Mouse (Mus musculus): ENCODE measurements around the gene Otog. TPM values are rescaled to one million over a fixed set of nuclear protein-coding genes. Genes with fewer than 3 reads are reported as not detected.

The Otog gene
- under 1 TPM; 0.07 to 0.19 TPM for total RNA-seq (2021)
- long read RNA-seq, experiment 1: 0 reads
- long read RNA-seq, experiment 2: 0 reads

- H3K4me3 ChIP-seq: no peak within 1 kb of the TSS
- TF ChIP-seq CTCF (IDR thresholded peaks at IDR 0.05): no peak
- intact Hi-C loops (cut with DNase I): no loop called here
- no peak for DNase-seq (ENCODE audit: extremely low spot score in 1 of 2, low spot score in 2 of 2)
- H3K27ac ChIP-seq: no peak within 1 kb of the TSS
Observed at GRCm38 (mm10) chr7:46240696-46241095, at the start of gene Otog. Gene Otog, plus strand, starts transcription at chr7:46240987.

- intact Hi-C loops (cut with DNase I): no loop called here
- no peak for TF ChIP-seq CTCF (IDR thresholded peaks at IDR 0.05)
- Histone ChIP-seq H3K4me3 (no peak overlapping the region), H3K27ac (no peak overlapping the region)
- DNase-seq (ENCODE audit: extremely low spot score in 1 of 2, low spot score in 2 of 2): no peak
Observed at GRCm38 (mm10) chr7:46195356-46195755, 45.4 kb upstream of the Otog start.

GRCm38 (mm10) chr7:46200021-46200420 lies 40.8 kb upstream of the Otog start:
- intact Hi-C loops (cut with DNase I): no loop called here
- no peak for DNase-seq (ENCODE audit: extremely low spot score in 1 of 2, low spot score in 2 of 2)
- Histone ChIP-seq H3K4me3 (no peak overlapping the region), H3K27ac (no peak overlapping the region)
- TF ChIP-seq CTCF (IDR thresholded peaks at IDR 0.05): no peak

- no peak overlapping the region for H3K27ac ChIP-seq
- no peak for TF ChIP-seq CTCF (IDR thresholded peaks at IDR 0.05)
- H3K4me3 ChIP-seq: no peak overlapping the region
- intact Hi-C loops (cut with DNase I): no loop called here
- DNase-seq (ENCODE audit: extremely low spot score in 1 of 2, low spot score in 2 of 2): no peak
Observed at GRCm38 (mm10) chr7:46201649-46202048, 39.1 kb upstream of the Otog start.

GRCm38 (mm10) chr7:46204046-46204471 lies 36.7 kb upstream of the Otog start:
- Histone ChIP-seq H3K4me3 (no peak overlapping the region), H3K27ac (no peak overlapping the region)
- DNase-seq (ENCODE audit: extremely low spot score in 1 of 2, low spot score in 2 of 2): peak; percentile 45 to 65
- intact Hi-C loops (cut with DNase I): loop anchor here (1.0 kb wide), 1 partner anchor 108 kb away; no protein-coding TSS in a partner anchor
- TF ChIP-seq CTCF (IDR thresholded peaks at IDR 0.05): peak; percentile 70

- intact Hi-C loops (cut with DNase I): loop anchor here (1.0 kb wide), 1 partner anchor 108 kb away; no protein-coding TSS in a partner anchor
- no peak overlapping the region for H3K27ac ChIP-seq
- no peak for DNase-seq (ENCODE audit: extremely low spot score in 1 of 2, low spot score in 2 of 2)
- TF ChIP-seq CTCF (IDR thresholded peaks at IDR 0.05): peak; percentile 19; the same call in 1 of the 2 replicates
- H3K4me3 ChIP-seq: no peak overlapping the region
Observed at GRCm38 (mm10) chr7:46204775-46205174, 36.0 kb upstream of the Otog start.

GRCm38 (mm10) chr7:46208131-46208530 lies 32.7 kb upstream of the Otog start:
- intact Hi-C loops (cut with DNase I): no loop called here
- DNase-seq (ENCODE audit: extremely low spot score in 1 of 2, low spot score in 2 of 2): no peak

GRCm38 (mm10) chr7:46210276-46210675 lies 30.5 kb upstream of the Otog start:
- H3K27ac ChIP-seq: no peak overlapping the region
- no peak for TF ChIP-seq CTCF (IDR thresholded peaks at IDR 0.05)
- intact Hi-C loops (cut with DNase I): loop anchor here (10.0 kb wide), 1 partner anchor 355 kb away; no protein-coding TSS in a partner anchor
- DNase-seq (ENCODE audit: extremely low spot score in 1 of 2, low spot score in 2 of 2): no peak
- H3K4me3 ChIP-seq: no peak overlapping the region

More at GRCm38 (mm10) chr7:46208131-46208530, 32.7 kb upstream of the Otog start:
- H3K4me3 ChIP-seq: no peak overlapping the region
- no peak overlapping the region for H3K27ac ChIP-seq
- no peak for TF ChIP-seq CTCF (IDR thresholded peaks at IDR 0.05)

- intact Hi-C loops (cut with DNase I): loop anchor here (10.0 kb wide), 1 partner anchor 362 kb away; no protein-coding TSS in a partner anchor
- H3K4me3 ChIP-seq: no peak overlapping the region
- no peak for TF ChIP-seq CTCF (IDR thresholded peaks at IDR 0.05)
- no peak overlapping the region for H3K27ac ChIP-seq
- no peak for DNase-seq (ENCODE audit: extremely low spot score in 1 of 2, low spot score in 2 of 2)
Observed at GRCm38 (mm10) chr7:46216481-46216880, 24.3 kb upstream of the Otog start.

- H3K4me3 ChIP-seq: no peak overlapping the region
- no peak for DNase-seq (ENCODE audit: extremely low spot score in 1 of 2, low spot score in 2 of 2)
- H3K27ac ChIP-seq: no peak overlapping the region
- TF ChIP-seq CTCF (IDR thresholded peaks at IDR 0.05): no peak
- intact Hi-C loops (cut with DNase I): loop anchor here (10.0 kb wide), 1 partner anchor 364 kb away; no protein-coding TSS in a partner anchor
Observed at GRCm38 (mm10) chr7:46218415-46218814, 22.4 kb upstream of the Otog start.

- Histone ChIP-seq H3K4me3 (no peak overlapping the region), H3K27ac (no peak overlapping the region)
- DNase-seq (ENCODE audit: extremely low spot score in 1 of 2, low spot score in 2 of 2): no peak
- TF ChIP-seq CTCF (IDR thresholded peaks at IDR 0.05): no peak
- intact Hi-C loops (cut with DNase I): no loop called here
Observed at GRCm38 (mm10) chr7:46220591-46221129, 20.1 kb upstream of the Otog start.

- TF ChIP-seq CTCF (IDR thresholded peaks at IDR 0.05): peak; percentile 79
- peak; percentile 46 to 72 for DNase-seq (ENCODE audit: extremely low spot score in 1 of 2, low spot score in 2 of 2)
- no peak overlapping the region for H3K27ac ChIP-seq
- H3K4me3 ChIP-seq: no peak overlapping the region
- intact Hi-C loops (cut with DNase I): loop anchor here (1.0 kb wide), 1 partner anchor 130 kb away; no protein-coding TSS in a partner anchor
Observed at GRCm38 (mm10) chr7:46226253-46226652, 14.5 kb upstream of the Otog start.

GRCm38 (mm10) chr7:46226936-46227335 lies 13.9 kb upstream of the Otog start:
- H3K27ac ChIP-seq: no peak overlapping the region
- no peak overlapping the region for H3K4me3 ChIP-seq
- TF ChIP-seq CTCF (IDR thresholded peaks at IDR 0.05): no peak
- intact Hi-C loops (cut with DNase I): loop anchor here (1.0 kb wide), 1 partner anchor 131 kb away; no protein-coding TSS in a partner anchor
- no peak for DNase-seq (ENCODE audit: extremely low spot score in 1 of 2, low spot score in 2 of 2)
